Mouse (Mus musculus) bone marrow macrophage, adult 2 months (primary cell): ENCODE results near the gene Fdx1l. TPM values are rescaled to one million over a fixed set of nuclear protein-coding genes. Genes with fewer than 3 reads are reported as not detected.

Source experiments
- H3K27ac ChIP-seq: 2 replicates; pipeline ENCODE4 v1.5.1; 2012; ENCODE audit warnings: low read depth, low read length; ENCODE audit not compliant: insufficient read depth
- H3K4me1 ChIP-seq: 2 replicates; pipeline ENCODE4 v1.6.1; 2012; ENCODE audit warnings: low read length; ENCODE audit not compliant: control insufficient read depth, insufficient read depth
- H3K4me3 ChIP-seq: 2 replicates; pipeline ENCODE4 v1.5.1; 2012; ENCODE audit warnings: mild to moderate bottlenecking, low read length, moderate library complexity; ENCODE audit not compliant: insufficient read depth
- CTCF ChIP-seq: IDR thresholded peaks from 2 replicates; pipeline ENCODE4 v1.5.1; 2012; ENCODE audit warnings: low read depth, mild to moderate bottlenecking, low read length, moderate library complexity
- POLR2A ChIP-seq: IDR thresholded peaks from 2 replicates; pipeline ENCODE4 v1.6.1; 2012; ENCODE audit warnings: mild to moderate bottlenecking, low read depth, low read length, borderline replicate concordance
- polyA plus RNA-seq: library from polyadenylated mRNA; stranded (reverse); fragments of >200 nt; gene quantifications from 2 replicates; pipeline ENCODE4 v1.2.4, GENCODE M21; 2012; ENCODE audit not compliant: missing spikeins, insufficient read depth, insufficient read length

The Fdx1l gene
- polyA plus RNA-seq, result 24.8 and 32.1 TPM in 2 replicates

DNA sequence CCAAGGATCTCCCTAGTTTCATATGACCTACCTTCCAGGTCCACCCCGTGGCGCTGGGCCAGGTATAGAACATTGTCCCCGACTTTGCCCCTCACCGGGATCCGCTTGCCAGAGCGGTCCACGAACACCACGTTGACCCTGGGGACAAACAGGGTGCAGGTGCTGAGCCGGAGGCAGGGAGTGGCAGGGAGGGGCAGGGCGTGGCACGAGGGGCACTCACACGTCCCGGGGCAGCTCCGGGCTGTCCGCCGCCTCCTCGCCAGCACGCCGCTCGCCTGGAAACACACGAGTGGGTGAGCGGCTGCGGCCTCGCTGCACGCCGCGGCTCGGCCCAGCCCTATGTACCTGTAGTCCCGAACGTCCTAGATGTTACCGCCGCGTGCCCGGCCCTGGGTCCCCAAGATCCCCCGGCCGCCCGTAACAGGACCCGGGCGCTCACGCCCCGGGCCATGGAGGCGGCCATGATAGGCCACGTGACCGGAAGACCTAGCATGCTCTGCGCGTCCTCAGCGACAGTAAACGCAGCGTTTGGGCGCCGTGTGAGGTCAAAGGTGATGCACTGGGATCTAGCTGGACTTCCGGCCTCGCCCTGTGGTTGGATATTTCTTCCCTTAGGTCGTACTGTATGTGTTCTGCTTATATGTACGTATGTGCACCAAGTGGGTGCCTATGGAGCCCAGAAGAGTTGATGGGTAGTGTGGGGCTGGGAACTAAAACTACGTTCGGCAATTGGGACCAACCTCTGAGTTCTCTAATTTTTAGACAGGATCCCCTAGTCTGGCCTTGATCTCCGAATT lies at the start of gene Fdx1l, which contains the start of gene Gm49373:
Gene Fdx1l, minus strand, starts transcription at position 571 of the 797 bp plus-strand sequence.
Gene Gm49373, minus strand, starts transcription at position 53 of the 797 bp plus-strand sequence.
- peak within 1 kb of the TSS; percentile 48 for H3K27ac ChIP-seq

DNA sequence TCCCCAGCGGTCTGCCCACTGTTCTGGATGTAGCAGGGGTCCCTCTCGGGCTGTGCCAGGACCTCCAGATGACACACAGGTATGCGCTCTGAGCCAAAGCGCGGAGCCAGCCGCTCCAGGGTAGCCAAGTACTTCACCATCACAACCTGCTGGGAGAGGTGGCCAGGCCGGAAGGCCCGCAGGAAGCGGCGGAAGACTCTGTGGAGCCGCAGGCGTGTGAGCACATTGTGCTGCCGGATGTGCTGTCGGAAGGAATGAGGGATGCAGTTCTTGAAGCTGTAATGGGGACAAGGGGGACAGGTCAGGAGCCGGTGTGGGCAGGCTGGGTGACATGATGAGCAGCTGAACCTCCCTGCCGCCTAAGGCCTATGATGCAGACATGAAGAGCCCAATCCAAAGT lies 48.1 kb upstream of the Fdx1l start:
- Histone ChIP-seq H3K4me3 (no peak overlapping the region), H3K4me1 (peaks cover 20% of the 10 kb centered on the region), H3K27ac (no peak overlapping the region)
- no peak for TF ChIP-seq CTCF

More for the DNA sequence above, at the start of gene Fdx1l, which contains the start of gene Gm49373:
- no peak for TF ChIP-seq CTCF
- TF ChIP-seq POLR2A, result no peak; the same call in 1 of the 2 replicates
- Histone ChIP-seq H3K4me3 (peak within 1 kb of the TSS; percentile 95), H3K4me1 (peaks cover 9% of the 10 kb centered on the region)

DNA sequence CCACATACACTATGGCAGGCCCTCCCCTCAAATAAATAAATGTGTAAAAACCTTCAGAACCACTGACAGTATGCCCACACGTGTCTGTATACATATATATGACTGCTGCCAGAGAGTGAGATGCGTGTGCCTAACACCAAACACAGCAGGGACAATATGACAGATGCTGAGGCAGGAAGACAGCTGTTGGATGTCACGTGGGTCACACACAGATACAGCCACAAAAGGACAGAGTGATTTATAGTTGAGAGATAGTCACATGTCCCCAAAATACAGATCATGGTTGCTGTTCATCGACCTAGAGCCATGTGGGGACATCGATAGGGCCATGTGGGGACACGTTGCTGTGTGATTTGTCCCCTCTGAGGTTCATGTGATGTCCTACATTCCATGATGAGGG lies 43.7 kb upstream of the Fdx1l start:
- H3K4me3 ChIP-seq, result no peak overlapping the region
- no peak overlapping the region for H3K27ac ChIP-seq
- H3K4me1 ChIP-seq, result no peaks in the 10 kb centered on the region
- TF ChIP-seq CTCF, result no peak
- no peak for TF ChIP-seq POLR2A

DNA sequence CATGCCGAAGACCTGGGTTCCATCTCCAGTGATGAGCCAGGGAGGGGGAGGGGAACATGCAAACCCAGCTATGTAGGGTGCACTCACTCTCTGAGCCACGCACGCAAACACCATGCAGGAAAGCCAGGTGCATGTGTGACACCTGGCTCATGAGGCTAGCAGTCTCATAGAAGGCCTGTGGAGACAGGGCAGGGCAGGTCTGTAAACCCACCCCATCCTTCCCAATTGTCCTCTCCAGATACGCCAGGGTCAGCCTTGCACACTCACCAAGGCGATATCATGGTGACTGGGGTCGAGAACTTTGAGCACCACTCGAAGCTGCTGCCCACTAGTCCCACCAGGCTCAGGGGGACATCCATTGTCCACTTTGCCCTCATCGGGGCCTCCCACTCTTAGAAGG lies 41.7 kb upstream of the Fdx1l start:
- Histone ChIP-seq H3K27ac (no peak overlapping the region), H3K4me1 (no peaks in the 10 kb centered on the region), H3K4me3 (no peak overlapping the region)
- TF ChIP-seq CTCF (no peak), POLR2A (no peak)

DNA sequence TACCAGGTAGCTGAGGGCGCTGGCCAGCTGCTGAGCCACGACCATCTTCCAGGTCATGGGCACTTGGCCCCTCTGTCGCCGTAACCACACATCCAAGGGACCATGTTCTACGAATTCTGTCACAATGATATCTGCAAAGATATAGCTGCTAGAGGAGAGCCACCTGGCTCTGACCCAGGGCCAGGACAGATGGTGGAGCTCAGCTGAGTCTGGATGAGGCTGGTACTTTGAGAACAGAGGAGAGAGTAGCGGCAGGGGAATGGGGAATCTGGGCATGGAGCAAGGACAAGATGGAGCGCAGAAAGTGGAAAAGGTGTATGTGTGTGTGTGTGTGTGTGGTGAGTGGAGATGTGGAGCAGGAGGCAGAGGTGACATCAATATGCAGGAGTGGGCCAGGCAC lies 40.8 kb upstream of the Fdx1l start:
- Histone ChIP-seq H3K27ac (no peak overlapping the region), H3K4me3 (no peak overlapping the region), H3K4me1 (no peaks in the 10 kb centered on the region)
- TF ChIP-seq CTCF (no peak), POLR2A (no peak)

DNA sequence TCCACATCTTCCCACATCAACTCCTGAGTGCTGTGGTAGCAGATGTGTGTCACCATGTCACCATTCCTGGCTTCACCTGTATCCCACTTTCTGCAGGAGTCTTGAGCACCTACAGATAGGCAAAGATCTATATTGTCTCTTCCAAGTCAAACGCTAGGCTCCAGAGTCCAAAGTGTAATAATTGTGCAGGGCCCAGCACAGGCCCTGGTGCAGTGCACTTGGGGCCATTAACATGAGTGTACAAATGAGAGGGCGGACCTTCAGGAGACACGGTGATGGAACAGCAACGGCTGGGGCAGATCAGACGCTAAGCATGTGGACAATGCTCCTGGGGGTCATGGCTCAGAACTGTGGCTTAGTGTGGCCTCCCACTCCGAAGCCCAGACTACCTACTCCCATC lies 40.3 kb upstream of the Fdx1l start:
- TF ChIP-seq POLR2A, result no peak
- TF ChIP-seq CTCF, result no peak
- Histone ChIP-seq H3K4me1 (no peaks in the 10 kb centered on the region), H3K4me3 (no peak overlapping the region), H3K27ac (no peak overlapping the region)

DNA sequence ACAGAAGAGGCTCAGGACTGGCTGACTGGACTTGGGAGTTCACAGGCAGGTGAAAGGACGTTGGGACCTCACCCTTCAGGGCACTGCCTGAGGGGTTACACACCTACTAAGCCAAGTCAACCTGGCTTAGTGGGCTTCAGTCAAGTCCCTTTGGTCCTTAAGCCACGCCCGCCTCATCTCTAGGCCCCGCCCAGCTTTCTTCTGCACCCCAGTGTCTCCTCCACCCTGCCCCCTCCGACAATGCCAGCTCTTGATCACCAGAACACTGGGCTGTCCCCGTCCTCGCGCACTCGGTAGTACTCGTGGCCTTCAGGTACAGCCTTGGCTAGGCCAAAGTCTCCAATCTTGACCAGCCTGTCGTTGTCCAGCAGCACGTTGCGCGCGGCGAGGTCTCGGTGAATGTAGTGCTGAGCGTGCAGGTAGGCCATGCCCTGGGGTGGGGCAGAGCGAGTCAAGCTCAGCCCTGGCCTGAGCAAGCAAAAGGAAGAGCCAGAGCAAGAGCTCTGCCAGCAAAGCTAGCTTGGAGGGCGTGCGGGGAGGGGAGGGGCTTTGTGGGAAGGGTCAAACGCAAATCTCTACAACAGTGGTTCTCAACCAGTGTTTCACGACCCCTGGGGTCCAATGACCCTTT lies 34.3 kb upstream of the Fdx1l start:
- Histone ChIP-seq H3K4me1 (no peaks in the 10 kb centered on the region), H3K27ac (no peak overlapping the region), H3K4me3 (no peak overlapping the region)
- TF ChIP-seq CTCF, result no peak
- no peak for TF ChIP-seq POLR2A

DNA sequence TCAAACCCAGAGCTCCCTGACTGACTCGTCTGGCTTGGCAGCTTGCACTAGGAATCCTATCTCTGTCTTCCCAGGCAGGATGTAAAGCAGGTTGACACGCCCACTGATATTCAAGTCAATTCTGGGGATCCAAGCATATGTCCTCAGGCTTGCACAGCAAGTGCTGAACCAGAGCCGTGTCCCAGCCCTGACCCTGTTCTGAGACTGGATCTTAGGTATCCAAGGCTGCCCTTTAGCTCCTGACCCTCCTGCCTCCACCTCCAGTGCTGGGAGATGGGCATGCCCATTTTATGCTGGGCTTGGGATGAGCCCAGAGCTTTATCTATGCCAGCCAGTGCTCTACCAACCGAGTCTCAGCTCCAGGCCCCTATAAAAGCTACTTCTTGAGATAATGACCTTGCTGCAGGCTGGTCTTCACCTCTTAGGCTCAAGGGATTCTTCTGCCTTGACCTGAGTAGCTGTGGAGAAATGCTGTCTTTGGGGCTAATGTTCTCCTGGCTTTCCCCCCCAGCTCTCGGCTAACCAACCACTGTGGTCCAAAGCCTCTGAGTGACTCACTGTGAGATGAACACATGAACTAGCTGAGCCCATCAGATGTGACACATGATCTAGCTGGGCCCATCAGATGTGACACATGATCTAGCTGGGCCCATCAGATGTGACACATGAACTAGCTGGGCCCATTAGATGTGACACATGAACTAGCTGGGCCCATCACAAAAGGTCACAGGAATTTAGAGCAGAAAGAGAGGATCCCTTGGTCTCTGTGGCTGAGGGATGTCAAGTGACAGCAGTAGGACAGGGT lies 32.5 kb upstream of the Fdx1l start:
- no peak overlapping the region for H3K4me3 ChIP-seq
- TF ChIP-seq CTCF, result no peak
- TF ChIP-seq POLR2A, result no peak
- H3K27ac ChIP-seq, result no peak overlapping the region
- H3K4me1 ChIP-seq, result peaks cover 3% of the 10 kb centered on the region

DNA sequence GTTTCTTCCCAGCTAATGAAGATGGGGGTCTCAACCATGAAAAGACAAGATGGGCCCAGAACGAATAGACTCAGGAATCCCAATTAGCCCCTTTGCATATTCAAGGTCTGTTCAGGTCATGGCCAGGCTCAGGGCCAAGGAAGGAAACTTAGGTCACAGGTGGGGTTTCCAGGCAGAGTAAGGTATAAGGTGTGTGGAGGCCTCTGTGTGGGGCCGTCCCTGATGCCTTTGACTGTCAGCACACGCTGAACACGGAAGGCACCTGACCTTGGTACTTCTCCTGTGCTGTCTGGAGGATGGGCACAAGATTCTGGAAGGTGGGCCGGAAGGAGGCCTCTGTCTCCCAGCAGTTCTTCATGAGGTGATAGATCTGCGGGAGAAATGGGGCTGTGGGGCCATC lies 31.4 kb upstream of the Fdx1l start:
- no peak overlapping the region for H3K27ac ChIP-seq
- no peak for TF ChIP-seq POLR2A
- TF ChIP-seq CTCF, result no peak
- peaks cover 7% of the 10 kb centered on the region for H3K4me1 ChIP-seq
- no peak overlapping the region for H3K4me3 ChIP-seq

DNA sequence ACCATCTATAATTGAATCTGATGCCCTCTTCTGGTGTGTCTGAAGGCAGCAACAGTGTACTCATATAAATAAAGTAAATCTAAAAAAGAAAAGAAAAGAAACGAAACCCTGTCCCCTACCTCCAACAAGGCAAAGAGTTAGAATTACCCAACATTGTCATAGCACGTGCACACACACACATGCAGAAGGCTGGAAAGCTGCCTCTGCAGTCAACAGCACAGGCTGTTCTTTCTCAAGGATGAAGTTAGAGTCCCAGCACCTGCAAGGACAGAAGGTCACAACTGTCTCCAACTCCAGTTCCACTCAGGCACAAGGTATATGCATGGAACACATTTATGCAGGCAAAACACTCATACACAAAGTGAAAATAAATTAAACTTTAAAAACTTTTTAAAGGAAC lies 28.7 kb upstream of the Fdx1l start:
- Histone ChIP-seq H3K27ac (no peak overlapping the region), H3K4me1 (peaks cover 7% of the 10 kb centered on the region), H3K4me3 (no peak overlapping the region)
- no peak for TF ChIP-seq POLR2A
- no peak for TF ChIP-seq CTCF
